Mouse (Mus musculus): ENCODE measurements around the gene Cxcl13. TPM values are rescaled to one million over a fixed set of nuclear protein-coding genes. Genes with fewer than 3 reads are reported as not detected.

The Cxcl13 gene
- polyA plus RNA-seq, 1 experiment from 2014 or later: 0.40 TPM

DNA sequence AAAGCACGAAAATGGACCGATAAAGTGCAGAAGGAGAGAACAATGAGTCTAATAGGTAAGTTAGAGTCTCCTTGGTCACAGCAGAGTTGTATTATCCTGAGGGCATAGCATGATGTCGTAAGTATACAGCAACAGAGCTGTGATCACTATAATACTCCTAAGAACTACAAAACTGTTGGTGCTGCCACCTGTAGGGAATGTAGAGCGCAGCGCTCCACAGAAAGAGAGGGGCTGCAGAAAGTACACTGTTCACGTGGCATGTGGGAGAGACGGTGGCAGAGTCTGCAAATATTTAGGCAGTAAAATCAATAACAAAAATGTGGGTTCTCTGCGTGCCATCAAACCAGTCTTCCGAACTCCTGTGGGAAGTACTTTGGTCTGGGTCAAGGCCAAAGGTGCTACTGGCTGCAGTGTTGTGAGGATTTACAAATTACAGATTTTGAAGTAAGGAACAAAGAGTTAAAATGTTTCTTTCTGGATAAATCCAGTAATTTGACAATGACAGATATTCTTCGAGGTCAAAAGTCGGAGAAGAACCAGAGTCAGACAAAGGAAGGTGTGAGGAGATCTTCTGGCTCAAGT, 18.6 kb upstream of the Cxcl13 start:
- Histone ChIP-seq H3K4me3 (ENCODE audit: low read length) (no peak overlapping the region), H3K4me1 (ENCODE audit: control insufficient read depth, insufficient read depth, low read depth, low read length) (no peaks in the 10 kb centered on the region), H3K9me3 (ENCODE audit: control insufficient read depth, low read length) (no peaks in the 10 kb centered on the region), H3K36me3 (ENCODE audit: control insufficient read depth, insufficient read depth, low read length) (no peaks in the 10 kb centered on the region), H3K4me2 (ENCODE audit: low read length) (no peak overlapping the region), H3K9ac (ENCODE audit: low read depth, low read length) (no peak overlapping the region), H3K27me3 (replicated peaks; ENCODE audit: control insufficient read depth, insufficient read depth, low read length) (no peaks in the 10 kb centered on the region), H3K27ac (ENCODE audit: low read depth, low read length) (no peak overlapping the region)
- ATAC-seq: no peak
- 82% methylated on average over 11 of the region's 11 CpGs for WGBS

DNA sequence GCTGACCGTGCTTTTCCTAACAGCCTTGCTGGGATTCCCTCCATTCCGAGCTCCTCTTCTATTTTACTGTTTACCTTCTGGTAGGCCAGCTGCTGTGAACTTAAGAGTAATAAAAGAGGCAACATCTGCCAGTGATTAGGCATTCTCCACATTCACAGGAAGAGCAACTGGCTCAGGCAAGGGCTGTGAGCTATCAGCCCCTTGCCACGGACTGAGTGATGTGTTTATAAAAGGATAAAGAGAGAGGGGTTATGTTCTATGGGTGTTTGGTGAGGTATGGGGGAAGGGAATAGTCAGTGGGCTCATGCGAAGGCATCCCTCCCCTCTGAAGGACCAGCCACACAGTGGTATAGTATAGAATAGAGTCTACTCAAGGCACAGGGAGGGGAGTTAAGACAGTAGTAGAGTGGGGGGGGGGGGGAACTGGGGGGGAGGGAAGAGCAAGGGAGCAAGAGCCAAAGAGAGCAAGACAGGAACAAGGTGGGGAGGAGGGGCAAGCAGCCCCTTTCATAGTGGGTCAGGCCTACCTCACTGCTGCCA, 16.0 kb upstream of the Cxcl13 start:
- no peaks in the 10 kb centered on the region for H3K36me3 ChIP-seq (ENCODE audit: control insufficient read depth, insufficient read depth, low read length)
- H3K4me2 ChIP-seq (ENCODE audit: low read length): no peak overlapping the region
- no peaks in the 10 kb centered on the region for H3K27me3 ChIP-seq (replicated peaks; ENCODE audit: control insufficient read depth, insufficient read depth, low read length)
- no peak for ATAC-seq
- WGBS: 62% methylated on average over 4 of the region's 4 CpGs
- no peaks in the 10 kb centered on the region for H3K4me1 ChIP-seq (ENCODE audit: control insufficient read depth, insufficient read depth, low read depth, low read length)
- no peak overlapping the region for H3K4me3 ChIP-seq (ENCODE audit: low read length)
- H3K27ac ChIP-seq (ENCODE audit: low read depth, low read length): no peak overlapping the region
- H3K9me3 ChIP-seq (ENCODE audit: control insufficient read depth, low read length): no peaks in the 10 kb centered on the region
- H3K9ac ChIP-seq (ENCODE audit: low read depth, low read length): no peak overlapping the region

DNA sequence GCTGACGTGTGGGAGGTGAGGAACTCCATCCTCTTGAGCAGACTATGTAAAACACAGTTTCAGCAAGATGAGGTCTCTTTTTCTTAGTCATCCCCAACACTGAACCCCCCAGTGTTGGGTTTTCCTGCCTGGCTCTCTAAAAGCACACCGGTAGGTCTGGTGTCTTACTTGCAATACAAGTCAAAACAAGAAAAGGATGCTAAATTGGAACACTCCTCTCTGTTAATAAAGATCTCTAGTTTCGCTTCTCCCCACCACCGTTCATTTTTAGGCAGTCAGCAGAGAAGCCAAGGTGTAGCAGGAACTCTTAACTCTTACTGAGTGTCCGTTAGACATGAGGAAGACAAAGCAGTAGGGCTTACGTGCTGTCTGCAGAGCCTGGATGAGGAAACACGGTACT, 15.2 kb upstream of the Cxcl13 start:
- Histone ChIP-seq H3K36me3 (ENCODE audit: control insufficient read depth, insufficient read depth, low read length) (no peaks in the 10 kb centered on the region), H3K4me3 (ENCODE audit: low read length) (no peak overlapping the region), H3K27ac (ENCODE audit: low read depth, low read length) (no peak overlapping the region), H3K4me2 (ENCODE audit: low read length) (no peak overlapping the region), H3K27me3 (replicated peaks; ENCODE audit: control insufficient read depth, insufficient read depth, low read length) (no peaks in the 10 kb centered on the region), H3K9ac (ENCODE audit: low read depth, low read length) (no peak overlapping the region), H3K4me1 (ENCODE audit: control insufficient read depth, insufficient read depth, low read depth, low read length) (no peaks in the 10 kb centered on the region), H3K9me3 (ENCODE audit: control insufficient read depth, low read length) (no peaks in the 10 kb centered on the region)
- ATAC-seq: no peak
- WGBS: 86% methylated on average over 7 of the region's 7 CpGs

DNA sequence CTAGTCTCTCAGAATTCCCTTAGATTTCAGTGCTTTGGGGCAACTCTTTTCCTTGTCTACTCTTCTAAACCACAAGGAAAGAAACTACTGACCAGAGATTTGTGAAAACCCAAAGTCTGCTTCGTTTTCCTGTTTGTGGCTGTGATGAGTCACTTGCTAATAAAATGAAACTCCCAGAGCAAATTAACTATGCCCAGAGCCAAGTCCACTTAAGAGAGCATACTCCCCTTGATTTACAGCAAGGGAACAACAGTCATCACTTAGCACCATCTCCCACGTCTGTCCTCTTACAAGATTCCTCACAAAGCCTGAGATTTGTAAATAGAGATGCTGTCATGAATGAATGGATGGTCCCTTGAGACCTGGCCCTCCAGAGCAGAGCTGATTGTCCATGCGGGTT, 11.6 kb upstream of the Cxcl13 start:
- H3K9ac ChIP-seq (ENCODE audit: low read depth, low read length): no peak overlapping the region
- ATAC-seq: no peak
- no peaks in the 10 kb centered on the region for H3K4me1 ChIP-seq (ENCODE audit: control insufficient read depth, insufficient read depth, low read depth, low read length)
- H3K9me3 ChIP-seq (ENCODE audit: control insufficient read depth, low read length): no peaks in the 10 kb centered on the region
- no peaks in the 10 kb centered on the region for H3K27me3 ChIP-seq (replicated peaks; ENCODE audit: control insufficient read depth, insufficient read depth, low read length)
- H3K36me3 ChIP-seq (ENCODE audit: control insufficient read depth, insufficient read depth, low read length): no peaks in the 10 kb centered on the region
- no peak overlapping the region for H3K27ac ChIP-seq (ENCODE audit: low read depth, low read length)
- 46% methylated on average over 3 of the region's 3 CpGs for WGBS
- no peak overlapping the region for H3K4me2 ChIP-seq (ENCODE audit: low read length)
- H3K4me3 ChIP-seq (ENCODE audit: low read length): no peak overlapping the region

DNA sequence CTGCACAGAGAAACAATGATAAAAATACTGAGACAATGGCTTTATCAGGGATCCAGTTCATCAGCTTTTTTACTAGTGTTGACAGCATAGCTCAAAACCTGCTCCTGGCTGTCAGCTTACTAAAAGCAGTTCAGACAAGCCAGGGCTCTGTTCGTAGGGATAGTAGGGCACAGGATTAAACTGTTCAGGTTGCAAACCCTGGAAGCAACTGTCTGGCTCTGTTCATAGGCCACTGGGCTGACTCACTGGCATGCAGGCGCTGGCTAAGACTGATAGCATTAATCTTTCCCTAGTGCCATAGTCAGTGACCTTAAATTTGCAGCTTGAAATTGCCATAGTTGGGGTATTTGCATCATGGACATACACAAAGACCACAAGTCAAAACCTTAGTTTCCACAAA, 10.4 kb upstream of the Cxcl13 start:
- Histone ChIP-seq H3K9me3 (ENCODE audit: control insufficient read depth, low read length) (no peaks in the 10 kb centered on the region), H3K4me3 (ENCODE audit: low read length) (no peak overlapping the region), H3K4me1 (ENCODE audit: control insufficient read depth, insufficient read depth, low read depth, low read length) (no peaks in the 10 kb centered on the region), H3K36me3 (ENCODE audit: control insufficient read depth, insufficient read depth, low read length) (no peaks in the 10 kb centered on the region), H3K27me3 (replicated peaks; ENCODE audit: control insufficient read depth, insufficient read depth, low read length) (no peaks in the 10 kb centered on the region), H3K27ac (ENCODE audit: low read depth, low read length) (no peak overlapping the region), H3K9ac (ENCODE audit: low read depth, low read length) (no peak overlapping the region), H3K4me2 (ENCODE audit: low read length) (no peak overlapping the region)
- 77% methylated on average over 2 of the region's 2 CpGs for WGBS
- no peak for ATAC-seq

DNA sequence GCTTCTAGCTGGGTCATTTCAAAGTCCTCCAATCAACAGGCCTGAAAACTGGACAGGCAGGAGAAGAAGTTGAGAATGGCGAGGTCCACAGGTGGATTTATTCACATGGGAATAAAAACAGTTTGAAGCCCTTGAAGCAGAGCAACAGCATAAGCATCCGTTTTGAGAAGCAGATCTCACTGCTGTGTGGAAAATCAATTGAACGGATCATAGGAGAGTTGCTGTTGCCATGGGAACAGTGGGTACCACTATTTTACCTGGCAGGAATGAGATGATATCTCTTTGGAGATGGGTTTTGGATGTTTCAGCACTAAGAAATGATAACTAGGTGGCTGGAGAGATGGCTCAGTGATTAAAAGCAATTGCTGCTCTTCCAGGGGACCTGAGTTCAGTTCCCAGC, 8.1 kb upstream of the Cxcl13 start:
- Histone ChIP-seq H3K4me1 (ENCODE audit: control insufficient read depth, insufficient read depth, low read depth, low read length) (no peaks in the 10 kb centered on the region), H3K9me3 (ENCODE audit: control insufficient read depth, low read length) (no peaks in the 10 kb centered on the region), H3K9ac (ENCODE audit: low read depth, low read length) (no peak overlapping the region), H3K4me3 (ENCODE audit: low read length) (no peak overlapping the region), H3K36me3 (ENCODE audit: control insufficient read depth, insufficient read depth, low read length) (no peaks in the 10 kb centered on the region), H3K27ac (ENCODE audit: low read depth, low read length) (no peak overlapping the region), H3K27me3 (replicated peaks; ENCODE audit: control insufficient read depth, insufficient read depth, low read length) (no peaks in the 10 kb centered on the region), H3K4me2 (ENCODE audit: low read length) (no peak overlapping the region)
- 76% methylated on average over 3 of the region's 3 CpGs for WGBS
- no peak for ATAC-seq

DNA sequence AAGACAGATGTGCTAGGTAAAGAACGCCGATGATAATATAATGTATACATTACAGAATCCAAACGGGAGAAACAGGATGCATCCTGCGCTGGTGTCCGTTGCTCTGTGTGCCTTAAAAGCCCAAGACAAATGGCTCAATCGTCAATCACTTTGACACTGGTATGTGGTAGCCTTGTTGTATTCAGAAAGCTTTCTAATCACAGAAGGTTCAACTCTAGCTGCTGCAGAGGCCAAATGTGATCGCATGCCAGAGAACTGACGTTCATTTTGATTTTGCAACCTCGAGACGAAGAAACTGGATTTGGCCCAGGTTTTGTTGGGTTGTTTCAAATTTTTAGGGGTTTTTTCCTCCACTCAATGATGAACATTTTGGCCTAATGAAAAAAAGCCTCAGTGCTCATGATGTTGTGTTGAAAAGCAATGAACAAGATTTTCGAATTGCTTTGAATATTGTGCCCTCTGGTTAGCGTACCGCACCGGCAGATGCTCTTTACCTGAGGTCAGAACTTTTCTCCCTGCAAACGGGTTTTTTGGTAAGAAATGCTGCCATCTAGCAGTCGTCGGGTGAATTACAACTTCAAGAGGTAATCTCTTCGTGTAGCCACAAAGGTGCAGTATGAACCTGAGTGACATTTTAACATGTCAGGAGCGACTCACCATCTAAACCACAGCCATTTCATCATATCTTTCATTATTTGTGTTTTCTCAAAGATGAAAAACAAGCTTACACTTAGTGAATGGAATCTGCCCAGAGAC, 6.6 kb upstream of the Cxcl13 start:
- Histone ChIP-seq H3K4me2 (ENCODE audit: low read length) (no peak overlapping the region), H3K36me3 (ENCODE audit: control insufficient read depth, insufficient read depth, low read length) (no peaks in the 10 kb centered on the region), H3K4me3 (ENCODE audit: low read length) (no peak overlapping the region), H3K27ac (ENCODE audit: low read depth, low read length) (no peak overlapping the region), H3K9ac (ENCODE audit: low read depth, low read length) (no peak overlapping the region), H3K4me1 (ENCODE audit: control insufficient read depth, insufficient read depth, low read depth, low read length) (no peaks in the 10 kb centered on the region), H3K27me3 (replicated peaks; ENCODE audit: control insufficient read depth, insufficient read depth, low read length) (no peaks in the 10 kb centered on the region), H3K9me3 (ENCODE audit: control insufficient read depth, low read length) (no peaks in the 10 kb centered on the region)
- peak; percentile 27; the same call in 1 of the 2 replicates for ATAC-seq
- WGBS: 38% methylated on average over 19 of the region's 19 CpGs

DNA sequence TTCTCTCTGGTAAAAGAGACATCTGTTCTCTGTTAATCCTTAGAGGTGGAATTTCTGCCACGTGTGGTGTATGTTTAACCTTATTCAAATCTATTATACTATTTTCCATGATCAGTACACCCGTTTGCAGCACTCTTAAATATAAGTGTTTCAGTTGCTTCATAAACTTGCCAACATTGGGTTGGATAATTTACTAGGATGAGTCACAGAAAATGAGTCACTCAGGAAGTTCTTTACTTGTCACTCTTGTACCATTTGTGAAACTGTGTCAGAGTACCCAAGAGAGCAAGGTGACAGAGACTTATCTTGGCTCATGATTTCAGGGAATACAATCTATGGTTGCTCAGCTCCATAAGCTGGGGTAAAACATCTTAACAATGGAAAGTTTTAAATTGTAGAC, 8.2 kb downstream of the Cxcl13 start:
- H3K27ac ChIP-seq (ENCODE audit: low read depth, low read length): no peak overlapping the region
- H3K4me3 ChIP-seq (ENCODE audit: low read length): no peak overlapping the region
- no peaks in the 10 kb centered on the region for H3K27me3 ChIP-seq (replicated peaks; ENCODE audit: control insufficient read depth, insufficient read depth, low read length)
- no peak for ATAC-seq
- H3K36me3 ChIP-seq (ENCODE audit: control insufficient read depth, insufficient read depth, low read length): no peaks in the 10 kb centered on the region
- no peaks in the 10 kb centered on the region for H3K9me3 ChIP-seq (ENCODE audit: control insufficient read depth, low read length)
- H3K9ac ChIP-seq (ENCODE audit: low read depth, low read length): no peak overlapping the region
- H3K4me2 ChIP-seq (ENCODE audit: low read length): no peak overlapping the region
- 77% methylated on average over 2 of the region's 2 CpGs for WGBS
- H3K4me1 ChIP-seq (ENCODE audit: control insufficient read depth, insufficient read depth, low read depth, low read length): no peaks in the 10 kb centered on the region

DNA sequence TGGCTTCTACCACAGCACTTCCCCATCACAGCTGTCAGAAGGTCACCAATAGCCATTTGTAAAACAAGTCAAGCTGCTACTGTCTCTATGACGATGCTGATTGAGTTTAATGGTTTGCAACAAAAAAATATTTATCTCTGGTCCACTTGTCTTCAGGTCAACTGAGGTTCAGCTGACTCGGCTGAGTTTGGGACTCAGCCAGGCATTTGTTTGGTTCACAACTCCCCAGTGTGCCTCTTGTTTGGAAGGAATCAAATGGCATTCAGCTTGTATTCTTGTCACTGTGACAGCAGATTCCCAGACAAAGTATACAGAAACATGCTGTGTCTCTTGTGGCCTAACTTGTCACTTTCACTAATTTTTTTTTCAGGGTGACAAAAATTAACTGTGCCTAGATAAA, 9.9 kb downstream of the Cxcl13 start:
- Histone ChIP-seq H3K9ac (ENCODE audit: low read depth, low read length) (no peak overlapping the region), H3K27me3 (replicated peaks; ENCODE audit: control insufficient read depth, insufficient read depth, low read length) (no peaks in the 10 kb centered on the region), H3K4me1 (ENCODE audit: control insufficient read depth, insufficient read depth, low read depth, low read length) (no peaks in the 10 kb centered on the region), H3K4me3 (ENCODE audit: low read length) (no peak overlapping the region), H3K27ac (ENCODE audit: low read depth, low read length) (no peak overlapping the region), H3K4me2 (ENCODE audit: low read length) (no peak overlapping the region), H3K36me3 (ENCODE audit: control insufficient read depth, insufficient read depth, low read length) (no peaks in the 10 kb centered on the region), H3K9me3 (ENCODE audit: control insufficient read depth, low read length) (no peaks in the 10 kb centered on the region)
- no peak for ATAC-seq
- WGBS: 31% methylated on average over 2 of the region's 2 CpGs

Data from hindbrain, embryonic 16.5 days (tissue).